Mouse (Mus musculus) heart, postnatal 0 days (tissue): ENCODE data around the gene Fryl. TPM values are rescaled to one million over a fixed set of nuclear protein-coding genes. Genes with fewer than 3 reads are reported as not detected.
A peak's percentile ranks its signal among the peaks of the same experiment; 100 is the strongest.

Source experiments
- ATAC-seq: fragments of 200-750 bp; cut with Nextera tagmentation; 2 replicates; pipeline ENCODE4 v1.8.0; 2017; ENCODE audit warnings: low read depth, moderate number of reproducible peaks, moderate library complexity; ENCODE audit not compliant: insufficient read depth
- DNase-seq: peaks from one replicate; pipeline ENCODE4 v3.0.0-alpha.2; 2016; ENCODE audit warnings: low spot score
- H3K27ac ChIP-seq: fragments of 300-500 bp; sonication (generic); 2 replicates; pipeline ENCODE4 v1.5.1; 2014; ENCODE audit warnings: low read depth, mild to moderate bottlenecking
- H3K27me3 ChIP-seq: fragments of 300-500 bp; sonication (generic); 2 replicates; pipeline ENCODE4 v1.6.1; 2014; ENCODE audit warnings: low read length, mixed read lengths; ENCODE audit not compliant: control insufficient read depth, insufficient read depth
- H3K36me3 ChIP-seq: fragments of 300-500 bp; sonication (generic); replicated peaks from 2 replicates; pipeline ENCODE4 v1.6.1; 2014; ENCODE audit warnings: low read length, mixed read lengths; ENCODE audit not compliant: control insufficient read depth, insufficient read depth
- H3K4me1 ChIP-seq: fragments of 300-500 bp; sonication (generic); 2 replicates; pipeline ENCODE4 v1.6.1; 2014; ENCODE audit warnings: antibody characterized with exemption; ENCODE audit not compliant: control insufficient read depth, insufficient read depth
- H3K4me2 ChIP-seq: fragments of 300-500 bp; sonication (generic); 2 replicates; pipeline ENCODE4 v1.6.1; 2014; ENCODE audit warnings: low read depth, mild to moderate bottlenecking, low read length, moderate library complexity
- H3K4me3 ChIP-seq: fragments of 300-500 bp; sonication (generic); 2 replicates; pipeline ENCODE4 v1.5.1; 2014; ENCODE audit warnings: low read depth, low read length
- H3K9ac ChIP-seq: fragments of 300-500 bp; sonication (generic); replicated peaks from 2 replicates; pipeline ENCODE4 v1.6.1; 2014; ENCODE audit warnings: low read depth, low read length, mixed read lengths
- H3K9me3 ChIP-seq: fragments of 300-500 bp; sonication (generic); replicated peaks from 2 replicates; pipeline ENCODE4 v1.6.1; 2016; ENCODE audit warnings: low read length; ENCODE audit not compliant: control insufficient read depth
- CTCF ChIP-seq: IDR thresholded peaks from 2 replicates; pipeline ENCODE4 v1.5.1; 2016; ENCODE audit warnings: antibody characterized with exemption, control low read depth, low read depth
- EP300 ChIP-seq: IDR thresholded peaks from 2 replicates; pipeline ENCODE4 v1.6.1; 2016; ENCODE audit warnings: antibody characterized with exemption, low read depth
- WGBS: fragments of 180-500 bp; shearing (Covaris S2); extraction: QIAGEN DNeasy Blood & Tissue Kit; methylation state at CpG from one replicate; pipeline ENCODE4 v1.1.7; 2014; 5-methylcytosine and 5-hydroxymethylcytosine counted together
- polyA plus RNA-seq: library from polyadenylated mRNA; unstranded; fragments of >200 nt; fragmentation: Nextera tagmentation; extraction: Ambion mirVana; gene quantifications from 2 replicates; pipeline ENCODE4 v1.2.1, GENCODE M21; 2015
- total RNA-seq: library from RNA; depleted of rRNA; stranded (reverse); fragments of >200 nt; gene quantifications from 2 replicates; pipeline ENCODE4 v1.2.3, GENCODE M21; 2014; ENCODE audit warnings: low replicate concordance

The Fryl gene
- total and polyA plus RNA-seq, 2 experiments from 2014 or later, result 19.3 to 43.0 TPM

DNA sequence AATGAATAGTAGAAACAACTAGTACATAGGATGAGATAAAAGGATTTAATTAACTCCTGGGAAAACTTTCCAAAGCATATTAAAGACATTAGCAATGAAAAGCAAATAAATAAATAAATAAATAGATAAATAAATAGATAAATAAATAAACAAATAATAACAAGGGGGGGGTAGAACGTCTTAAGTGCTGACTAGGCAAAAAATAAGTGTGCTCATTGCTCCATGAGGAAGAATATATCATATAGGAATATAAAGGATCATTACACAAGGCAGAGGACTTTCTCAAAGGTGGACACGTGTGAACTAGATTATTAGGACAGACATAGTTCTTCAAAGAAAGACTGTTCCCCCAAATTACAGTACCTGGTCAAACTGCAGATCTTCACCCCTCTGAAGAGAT, 120.5 kb downstream of the Fryl start:
- no peak overlapping the region for H3K4me3 ChIP-seq
- H3K9ac ChIP-seq, result no peak overlapping the region
- WGBS, result 77% methylated on average over 2 of the region's 2 CpGs
- ATAC-seq (no peak), DNase-seq (no peak)
- H3K36me3 ChIP-seq, result peaks cover 18% of the 10 kb centered on the region
- no peaks in the 10 kb centered on the region for H3K9me3 ChIP-seq
- no peak overlapping the region for H3K27ac ChIP-seq
- no peaks in the 10 kb centered on the region for H3K27me3 ChIP-seq
- H3K4me1 ChIP-seq, result no peaks in the 10 kb centered on the region
- no peak for TF ChIP-seq CTCF
- TF ChIP-seq EP300, result no peak
- no peak overlapping the region for H3K4me2 ChIP-seq

DNA sequence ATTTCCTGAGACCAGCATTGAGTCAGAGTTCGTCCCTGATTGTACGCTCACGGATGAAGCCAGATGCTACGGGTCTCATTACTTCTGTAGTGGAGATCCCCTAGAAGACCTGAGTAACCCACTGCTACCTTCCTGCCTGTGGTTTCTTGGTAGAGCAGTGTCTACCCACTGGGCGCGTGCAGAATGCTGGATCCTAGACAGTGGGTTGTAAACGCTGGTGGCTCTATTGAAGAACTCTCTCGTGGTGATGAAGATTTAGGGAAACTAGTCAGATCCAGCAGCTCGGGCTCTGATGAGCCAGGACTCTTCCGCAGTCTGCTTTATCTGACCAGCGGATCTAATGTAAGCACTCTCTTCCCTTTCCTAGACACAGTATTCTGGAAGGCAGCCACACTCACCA, 121.3 kb downstream of the Fryl start:
- Histone ChIP-seq H3K4me3 (no peak overlapping the region), H3K27me3 (no peaks in the 10 kb centered on the region), H3K9ac (no peak overlapping the region), H3K36me3 (peaks cover 10% of the 10 kb centered on the region), H3K27ac (no peak overlapping the region), H3K9me3 (no peaks in the 10 kb centered on the region), H3K4me1 (no peaks in the 10 kb centered on the region), H3K4me2 (no peak overlapping the region)
- TF ChIP-seq CTCF (no peak), EP300 (no peak)
- no peak for ATAC-seq
- DNase-seq, result no peak
- 83% methylated on average over 11 of the region's 11 CpGs for WGBS

DNA sequence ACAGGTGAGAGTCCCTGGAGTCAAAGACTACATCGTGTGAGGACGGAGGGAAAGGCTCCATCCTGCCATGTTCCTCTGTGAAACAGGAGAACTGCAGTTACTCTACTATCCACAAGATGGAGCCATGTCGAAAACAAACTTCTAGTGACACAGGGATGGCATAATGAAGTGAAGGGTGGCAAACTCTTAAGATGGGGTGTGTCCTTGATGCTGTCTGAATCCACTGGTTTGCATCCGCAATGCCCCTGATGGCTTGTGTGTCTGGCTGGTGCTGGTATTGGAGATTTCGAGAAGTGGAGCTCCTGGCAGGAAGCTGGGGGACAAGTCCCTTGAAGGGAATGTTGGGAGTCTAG, 122.6 kb downstream of the Fryl start:
- Histone ChIP-seq H3K9me3 (no peaks in the 10 kb centered on the region), H3K9ac (no peak overlapping the region), H3K27ac (no peak overlapping the region), H3K4me2 (no peak overlapping the region), H3K4me1 (no peaks in the 10 kb centered on the region), H3K4me3 (no peak overlapping the region), H3K27me3 (no peaks in the 10 kb centered on the region), H3K36me3 (peaks cover 15% of the 10 kb centered on the region)
- whole genome bisulfite sequencing, result 36% methylated on average over 5 of the region's 5 CpGs
- peak; percentile 94 for TF ChIP-seq CTCF
- TF ChIP-seq EP300, result no peak
- peak; percentile 64 for DNase-seq
- ATAC-seq, result no peak

DNA sequence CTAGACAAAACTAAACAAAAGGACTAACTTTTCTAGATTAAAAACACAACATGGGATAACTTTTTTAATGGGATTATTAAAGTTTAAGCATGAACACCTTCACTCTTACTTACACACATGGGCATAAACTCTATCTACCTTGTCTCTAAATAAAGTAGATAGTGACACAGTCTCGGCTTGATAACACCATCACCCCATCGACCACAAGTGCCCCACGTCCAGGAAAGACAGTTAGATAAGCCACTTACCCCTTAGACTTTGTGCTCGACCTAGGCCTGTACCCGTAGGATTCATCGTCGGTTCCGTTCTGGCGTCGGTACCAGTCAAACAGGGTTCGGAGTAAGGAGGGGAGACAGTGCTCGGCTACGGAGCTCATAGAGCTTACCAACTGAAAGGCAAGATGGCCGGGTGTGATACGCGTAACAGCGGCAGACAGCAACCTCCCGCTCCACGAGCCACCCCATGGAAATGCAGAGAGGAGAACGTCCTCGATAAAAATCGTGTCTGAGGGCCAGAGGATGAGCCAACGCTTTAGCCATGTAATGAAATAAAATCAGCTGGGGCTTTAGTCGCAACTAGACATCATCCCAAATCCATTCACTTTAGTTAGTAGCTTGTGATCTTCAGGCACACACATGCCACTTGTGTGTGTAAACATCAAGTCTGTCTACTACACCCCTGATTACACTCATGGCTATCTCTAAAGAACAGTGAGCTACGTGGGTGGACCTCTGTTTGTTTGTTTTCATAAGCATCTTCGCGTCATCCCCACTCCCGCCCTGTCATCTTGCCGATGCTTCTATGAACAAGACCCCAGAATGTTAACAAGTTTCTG, 123.2 kb downstream of the Fryl start:
- no peak for DNase-seq
- 79% methylated on average over 29 of the region's 29 CpGs for WGBS
- Histone ChIP-seq H3K36me3 (peaks cover 21% of the 10 kb centered on the region), H3K9me3 (no peaks in the 10 kb centered on the region), H3K9ac (no peak overlapping the region), H3K27ac (no peak overlapping the region), H3K4me3 (no peak overlapping the region), H3K27me3 (no peaks in the 10 kb centered on the region), H3K4me2 (no peak overlapping the region), H3K4me1 (no peaks in the 10 kb centered on the region)
- TF ChIP-seq CTCF, result no peak
- no peak for TF ChIP-seq EP300
- ATAC-seq, result no peak

GRCm38 (mm10) chr5:73130984-73131383, 125.4 kb downstream of the Fryl start:
- peak; percentile 87 for ATAC-seq
- H3K9me3 ChIP-seq, result no peaks in the 10 kb centered on the region
- peak; percentile 65 for DNase-seq
- no peaks in the 10 kb centered on the region for H3K4me1 ChIP-seq
- 50% methylated on average over 6 of the region's 6 CpGs for WGBS
- peak overlapping the region; percentile 47 for H3K27ac ChIP-seq
- H3K9ac ChIP-seq, result no peak overlapping the region
- no peaks in the 10 kb centered on the region for H3K27me3 ChIP-seq
- H3K4me3 ChIP-seq, result no peak overlapping the region
- H3K4me2 ChIP-seq, result no peak overlapping the region
- no peak for TF ChIP-seq EP300
- TF ChIP-seq CTCF, result no peak
- peaks cover 39% of the 10 kb centered on the region for H3K36me3 ChIP-seq

- ATAC-seq (no peak), DNase-seq (no peak)
- H3K27ac ChIP-seq, result no peak overlapping the region
- no peak overlapping the region for H3K9ac ChIP-seq
- H3K9me3 ChIP-seq, result no peaks in the 10 kb centered on the region
- 58% methylated on average over 5 of the region's 5 CpGs for WGBS
- H3K4me2 ChIP-seq, result no peak overlapping the region
- no peak overlapping the region for H3K4me3 ChIP-seq
- H3K27me3 ChIP-seq, result no peaks in the 10 kb centered on the region
- H3K36me3 ChIP-seq, result peaks cover 39% of the 10 kb centered on the region
- no peaks in the 10 kb centered on the region for H3K4me1 ChIP-seq
- TF ChIP-seq EP300 (no peak), CTCF (no peak)
These were observed 126.5 kb downstream of the Fryl start for GRCm38 (mm10) chr5:73129871-73130270.
